Mouse (Mus musculus) brain, adult 2 months (tissue): Measurements from ENCODE around the gene Slitrk6.

Experiments used
- DNase-seq: peaks from one replicate; pipeline ENCODE4 v3.0.0; 2011; ENCODE audit warnings: low read depth, low spot score

The Slitrk6 gene

GRCm38 (mm10) chr14:110754484-110755307, at the start of gene Slitrk6:
TSS of gene Slitrk6 (minus strand) at chr14:110755149.
- DNase-seq: peak; percentile 68

- peak; percentile 27 for DNase-seq
Observed at GRCm38 (mm10) chr14:110777546-110777945, 22.6 kb upstream of the Slitrk6 start.

- DNase-seq: no peak
Observed at GRCm38 (mm10) chr14:110770694-110771093, 15.7 kb upstream of the Slitrk6 start.

GRCm38 (mm10) chr14:110762588-110763220, 7.8 kb upstream of the Slitrk6 start:
- DNase-seq: peak; percentile 39

- peak; percentile 50 for DNase-seq
Observed at GRCm38 (mm10) chr14:110760909-110761308, 6.0 kb upstream of the Slitrk6 start.

- peak; percentile 5 for DNase-seq
Observed at GRCm38 (mm10) chr14:110755308-110755650, 330 bp upstream of the Slitrk6 start.

- no peak for DNase-seq
Observed at GRCm38 (mm10) chr14:110739861-110740260, 15.1 kb downstream of the Slitrk6 start.

- no peak for DNase-seq
Observed at GRCm38 (mm10) chr14:110739368-110739767, 15.6 kb downstream of the Slitrk6 start.

GRCm38 (mm10) chr14:110728344-110728910, 26.5 kb downstream of the Slitrk6 start:
- no peak for DNase-seq

GRCm38 (mm10) chr14:110724026-110724576, 30.8 kb downstream of the Slitrk6 start:
- no peak for DNase-seq
